Mouse (Mus musculus) bone marrow macrophage, adult 2 months (primary cell): ENCODE measurements at regions not wholly inside any gene's neighbourhood (a gene's known extent, or its start where the extent isn't known, plus 50 kb on each side); places are given as distances from the start of the nearest gene placed in this dataset.

Experiments
- CTCF ChIP-seq: IDR thresholded peaks from 2 replicates; pipeline ENCODE4 v1.5.1; 2012; ENCODE audit warnings: low read depth, mild to moderate bottlenecking, low read length, moderate library complexity
- POLR2A ChIP-seq: IDR thresholded peaks from 2 replicates; pipeline ENCODE4 v1.6.1; 2012; ENCODE audit warnings: mild to moderate bottlenecking, low read depth, low read length, borderline replicate concordance

- TF ChIP-seq CTCF (no peak), POLR2A (no peak)
These were observed 176.6 kb upstream of the C9orf72 start for GRCm38 (mm10) chr4:35402376-35403133.
